Mouse (Mus musculus) adrenal gland, adult 2 months (tissue): Measurements from ENCODE around the gene Sult2a7. TPM values are rescaled to one million over a fixed set of nuclear protein-coding genes. Genes with fewer than 3 reads are reported as not detected.
A peak's percentile ranks its signal among the peaks of the same experiment; 100 is the strongest.

Source experiments
- DNase-seq: peaks from one replicate; pipeline ENCODE4 v3.0.0; 2021
- long read RNA-seq: library from polyadenylated mRNA; stranded (forward); transcript quantifications from one replicate; pipeline ENCODE4 v2.0.0, GENCODE M21; 2021
- polyA plus RNA-seq: library from polyadenylated mRNA; depleted of rRNA; stranded (reverse); fragments of >200 nt; gene quantifications from 2 replicates; pipeline ENCODE4 v1.2.3, GENCODE M21; 2012; rRNA removed
- total RNA-seq, 2 experiments: library from RNA; stranded (reverse); gene quantifications; 2 replicates each; pipeline ENCODE4 v1.2.3; 2021

Gene Sult2a7
- total RNA-seq, result not detected
- not detected in 2 replicates for polyA plus RNA-seq
- long read RNA-seq, result 0 reads

- DNase-seq, result no peak
These were observed at the start of gene Sult2a7 for GRCm38 (mm10) chr7:14494130-14494529. TSS of gene Sult2a7 (minus strand) at chr7:14494230.

- DNase-seq, result peak; percentile 3
These were observed 31.2 kb upstream of the Sult2a7 start for GRCm38 (mm10) chr7:14525280-14525679.

GRCm38 (mm10) chr7:14522636-14523035 is 28.6 kb upstream of the Sult2a7 start:
- DNase-seq, result no peak

- DNase-seq, result no peak
These were observed 24.3 kb upstream of the Sult2a7 start for GRCm38 (mm10) chr7:14518301-14518700.

GRCm38 (mm10) chr7:14492886-14493285 is 1.1 kb downstream of the Sult2a7 start:
- DNase-seq, result no peak

- DNase-seq, result no peak
These were observed 47.5 kb downstream of the Sult2a7 start, which contains the start of gene Sult2a8 for GRCm38 (mm10) chr7:14446534-14446933. TSS of gene Sult2a8 (minus strand) at chr7:14446769.

- no peak for DNase-seq
These were observed 54.4 kb downstream of the Sult2a7 start for GRCm38 (mm10) chr7:14439581-14439980.

GRCm38 (mm10) chr7:14438484-14438883 is 55.5 kb downstream of the Sult2a7 start:
- no peak for DNase-seq

GRCm38 (mm10) chr7:14438029-14438428 is 56.0 kb downstream of the Sult2a7 start:
- no peak for DNase-seq

Other genes with a start within 250 kb of the Sult2a7 start
- not detected for gene Sult2a6, start 239.4 kb downstream of the Sult2a7 start, total RNA-seq
- gene Sult2a6, start 239.4 kb downstream of the Sult2a7 start, polyA plus RNA-seq, result not detected in 2 replicates
- not detected for gene Obox8, start 160.7 kb downstream of the Sult2a7 start, total RNA-seq
- gene Obox8, start 160.7 kb downstream of the Sult2a7 start, polyA plus RNA-seq, result not detected in 2 replicates
- gene Sult2a8, start 47.5 kb downstream of the Sult2a7 start, total RNA-seq, result 1 to 10 TPM in 1 of 2 experiments, not detected in 1; 2.0 TPM
- gene Sult2a8, start 47.5 kb downstream of the Sult2a7 start, polyA plus RNA-seq, result not detected in 2 replicates
- gene Vmn1r90, start 69.3 kb upstream of the Sult2a7 start, total RNA-seq, result not detected
- not detected in 2 replicates for gene Vmn1r90, start 69.3 kb upstream of the Sult2a7 start, polyA plus RNA-seq
- gene Obox7, start 165.3 kb upstream of the Sult2a7 start, total RNA-seq, result not detected
- gene Obox7, start 165.3 kb upstream of the Sult2a7 start, polyA plus RNA-seq, result not detected in 2 replicates